Mouse (Mus musculus): ENCODE measurements around the gene Ttc32. TPM values are rescaled to one million over a fixed set of nuclear protein-coding genes. Genes with fewer than 3 reads are reported as not detected.

Ttc32 gene
- polyA plus RNA-seq, 1 experiment from 2014 or later: 35.3 TPM

DNA sequence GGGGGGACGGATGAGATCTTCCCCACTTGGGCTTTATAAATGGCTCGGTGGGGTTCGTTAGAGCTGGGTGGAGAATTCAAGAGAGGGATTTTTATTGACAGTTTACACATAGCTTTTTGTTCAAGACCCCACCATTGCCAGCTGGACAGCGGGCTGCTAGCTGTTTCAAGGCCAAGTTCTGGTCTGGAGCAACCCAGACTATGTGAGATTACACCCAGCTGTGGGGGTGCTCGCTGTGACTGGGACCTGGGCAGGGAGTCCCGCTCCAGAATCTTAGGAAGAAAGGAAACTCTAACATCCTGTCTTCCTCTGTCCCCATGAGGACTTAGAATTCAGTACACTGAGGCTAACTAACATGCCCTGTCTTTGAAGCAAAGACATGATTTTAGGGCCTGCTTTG, 33.8 kb downstream of the Ttc32 start:
- Histone ChIP-seq H3K4me2 (replicated peaks; ENCODE audit: low read depth) (no peak overlapping the region), H3K4me1 (replicated peaks; ENCODE audit: control insufficient read depth, insufficient read depth, low read length) (no peaks in the 10 kb centered on the region), H3K27ac (ENCODE audit: low read depth, low read length) (no peak overlapping the region), H3K9ac (ENCODE audit: low read depth, low read length) (no peak overlapping the region), H3K27me3 (replicated peaks; ENCODE audit: control insufficient read depth, insufficient read depth, low read length) (no peaks in the 10 kb centered on the region), H3K9me3 (ENCODE audit: control insufficient read depth) (no peaks in the 10 kb centered on the region), H3K4me3 (ENCODE audit: low read depth, low read length) (no peak overlapping the region), H3K36me3 (ENCODE audit: control insufficient read depth, insufficient read depth) (no peaks in the 10 kb centered on the region)
- 75% methylated on average over 6 of the region's 6 CpGs for WGBS
- ATAC-seq: no peak
- no peak for TF ChIP-seq CTCF (IDR thresholded peaks at IDR 0.05; ENCODE audit: low read depth)

DNA sequence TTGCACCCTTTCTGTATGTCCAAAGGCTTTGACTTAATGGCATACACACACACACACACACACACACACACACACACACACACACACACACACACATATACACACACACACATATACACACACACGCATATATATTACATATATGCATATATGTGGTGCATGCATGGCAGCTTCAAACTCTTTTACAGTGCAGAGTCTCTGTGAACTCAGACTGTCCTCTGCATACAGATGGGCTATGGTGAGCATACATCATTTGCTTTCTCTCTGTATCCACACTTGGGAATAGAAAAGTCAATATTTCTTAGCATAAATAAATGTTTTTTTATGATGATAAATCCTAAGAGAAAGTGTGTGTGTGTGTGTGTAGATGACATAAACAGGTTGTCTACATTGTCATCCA, 41.3 kb downstream of the Ttc32 start:
- WGBS: 88% methylated on average over 1 of the region's 1 CpGs
- Histone ChIP-seq H3K4me3 (ENCODE audit: low read depth, low read length) (no peak overlapping the region), H3K4me2 (replicated peaks; ENCODE audit: low read depth) (no peak overlapping the region), H3K27me3 (replicated peaks; ENCODE audit: control insufficient read depth, insufficient read depth, low read length) (no peaks in the 10 kb centered on the region), H3K27ac (ENCODE audit: low read depth, low read length) (no peak overlapping the region), H3K9ac (ENCODE audit: low read depth, low read length) (no peak overlapping the region), H3K9me3 (ENCODE audit: control insufficient read depth) (no peaks in the 10 kb centered on the region), H3K36me3 (ENCODE audit: control insufficient read depth, insufficient read depth) (no peaks in the 10 kb centered on the region), H3K4me1 (replicated peaks; ENCODE audit: control insufficient read depth, insufficient read depth, low read length) (no peaks in the 10 kb centered on the region)
- no peak for ATAC-seq
- no peak for TF ChIP-seq CTCF (IDR thresholded peaks at IDR 0.05; ENCODE audit: low read depth)

DNA sequence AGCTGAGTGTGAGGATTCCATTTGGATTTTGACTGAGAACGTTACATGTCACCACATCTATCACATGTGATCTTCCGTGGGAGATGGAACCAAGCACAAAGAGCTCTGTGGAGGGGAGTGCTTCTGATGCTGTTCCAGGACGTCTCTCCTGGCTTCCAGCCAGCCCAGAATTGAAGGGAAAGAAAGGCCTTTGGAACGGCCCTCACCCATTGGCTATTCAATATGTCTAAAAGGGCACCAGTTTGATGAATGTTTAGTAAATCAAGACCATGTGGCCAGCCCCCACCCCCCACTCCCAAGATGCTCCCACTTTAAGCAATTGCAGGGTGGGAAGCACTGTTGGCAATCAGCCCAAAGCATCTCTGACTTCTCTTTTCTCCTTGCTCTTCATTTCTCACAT, 41.7 kb downstream of the Ttc32 start:
- 44% methylated on average over 4 of the region's 4 CpGs for WGBS
- TF ChIP-seq CTCF (IDR thresholded peaks at IDR 0.05; ENCODE audit: low read depth): no peak
- no peaks in the 10 kb centered on the region for H3K36me3 ChIP-seq (ENCODE audit: control insufficient read depth, insufficient read depth)
- no peak overlapping the region for H3K9ac ChIP-seq (ENCODE audit: low read depth, low read length)
- H3K9me3 ChIP-seq (ENCODE audit: control insufficient read depth): no peaks in the 10 kb centered on the region
- no peaks in the 10 kb centered on the region for H3K4me1 ChIP-seq (replicated peaks; ENCODE audit: control insufficient read depth, insufficient read depth, low read length)
- no peak overlapping the region for H3K27ac ChIP-seq (ENCODE audit: low read depth, low read length)
- H3K27me3 ChIP-seq (replicated peaks; ENCODE audit: control insufficient read depth, insufficient read depth, low read length): no peaks in the 10 kb centered on the region
- ATAC-seq: no peak
- no peak overlapping the region for H3K4me3 ChIP-seq (ENCODE audit: low read depth, low read length)
- no peak overlapping the region for H3K4me2 ChIP-seq (replicated peaks; ENCODE audit: low read depth)

DNA sequence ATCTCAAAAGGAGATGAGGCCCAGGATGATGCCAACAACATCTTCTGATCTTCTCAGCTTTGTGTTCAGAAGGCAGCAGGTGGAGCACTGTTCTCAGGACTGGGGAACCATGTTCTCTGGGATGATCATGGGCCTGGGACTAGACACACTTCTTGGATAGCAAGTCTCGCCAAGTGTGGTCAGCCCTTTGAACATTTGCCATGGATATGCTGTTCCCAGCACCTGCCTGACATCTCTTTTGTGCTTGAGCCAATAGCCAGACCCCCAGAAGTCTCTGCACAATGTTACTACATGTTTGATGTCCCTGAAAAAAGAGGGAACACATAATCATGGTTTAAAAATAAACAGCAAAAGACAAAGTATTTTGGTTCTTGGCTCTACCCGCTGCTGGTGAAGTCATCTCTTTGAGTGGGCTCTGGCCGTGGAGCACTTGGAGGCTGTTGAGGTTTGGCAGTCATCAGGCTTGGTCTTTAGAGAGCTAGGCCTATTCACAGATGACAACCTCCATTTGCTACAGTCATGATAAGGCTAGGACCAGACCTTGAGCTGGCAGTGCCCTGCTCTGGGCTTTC, 47.8 kb downstream of the Ttc32 start:
- no peaks in the 10 kb centered on the region for H3K9me3 ChIP-seq (ENCODE audit: control insufficient read depth)
- no peaks in the 10 kb centered on the region for H3K36me3 ChIP-seq (ENCODE audit: control insufficient read depth, insufficient read depth)
- no peak overlapping the region for H3K4me3 ChIP-seq (ENCODE audit: low read depth, low read length)
- H3K4me2 ChIP-seq (replicated peaks; ENCODE audit: low read depth): no peak overlapping the region
- no peak for TF ChIP-seq CTCF (IDR thresholded peaks at IDR 0.05; ENCODE audit: low read depth)
- no peaks in the 10 kb centered on the region for H3K27me3 ChIP-seq (replicated peaks; ENCODE audit: control insufficient read depth, insufficient read depth, low read length)
- no peak overlapping the region for H3K27ac ChIP-seq (ENCODE audit: low read depth, low read length)
- no peaks in the 10 kb centered on the region for H3K4me1 ChIP-seq (replicated peaks; ENCODE audit: control insufficient read depth, insufficient read depth, low read length)
- 85% methylated on average over 3 of the region's 3 CpGs for WGBS
- H3K9ac ChIP-seq (ENCODE audit: low read depth, low read length): no peak overlapping the region
- ATAC-seq: no peak

DNA sequence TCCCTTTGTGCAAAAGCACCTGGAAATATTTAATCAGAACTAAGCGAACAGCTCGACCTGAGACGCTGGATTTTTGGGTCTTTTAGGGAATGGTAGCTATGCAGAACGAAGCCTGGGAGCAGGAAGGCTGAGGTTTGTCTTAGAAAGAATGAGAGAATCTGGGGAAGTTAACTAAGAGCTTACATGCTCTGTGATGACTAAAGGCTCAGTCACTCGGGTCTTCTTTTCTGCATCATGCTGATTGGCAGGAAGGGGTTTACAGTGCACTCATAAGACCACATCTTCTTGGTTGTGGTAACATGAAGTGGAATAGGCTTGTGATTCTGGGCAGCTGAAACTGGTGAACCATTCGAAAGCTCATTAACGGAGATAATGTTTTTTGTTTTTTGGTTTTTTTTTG, 60.4 kb downstream of the Ttc32 start:
- no peak for ATAC-seq
- Histone ChIP-seq H3K4me2 (replicated peaks; ENCODE audit: low read depth) (no peak overlapping the region), H3K4me3 (ENCODE audit: low read depth, low read length) (no peak overlapping the region), H3K4me1 (replicated peaks; ENCODE audit: control insufficient read depth, insufficient read depth, low read length) (no peaks in the 10 kb centered on the region), H3K27ac (ENCODE audit: low read depth, low read length) (no peak overlapping the region), H3K9me3 (ENCODE audit: control insufficient read depth) (no peaks in the 10 kb centered on the region), H3K27me3 (replicated peaks; ENCODE audit: control insufficient read depth, insufficient read depth, low read length) (no peaks in the 10 kb centered on the region), H3K9ac (ENCODE audit: low read depth, low read length) (no peak overlapping the region), H3K36me3 (ENCODE audit: control insufficient read depth, insufficient read depth) (no peaks in the 10 kb centered on the region)
- TF ChIP-seq CTCF (IDR thresholded peaks at IDR 0.05; ENCODE audit: low read depth): no peak
- WGBS: 69% methylated on average over 7 of the region's 7 CpGs

Other genes starting within 250 kb of the Ttc32 start
- 241 and 242 TPM in 2 replicates for gene Laptm4a, start 108.3 kb upstream of the Ttc32 start, polyA plus RNA-seq (2015; fragmentation: Nextera tagmentation; extraction: Ambion mirVana)
- not detected in 2 replicates for gene Matn3, start 82.1 kb upstream of the Ttc32 start, polyA plus RNA-seq (2015; fragmentation: Nextera tagmentation; extraction: Ambion mirVana)
- 2.5 and 2.6 TPM in 2 replicates for gene Wdr35, start 56.1 kb upstream of the Ttc32 start, polyA plus RNA-seq (2015; fragmentation: Nextera tagmentation; extraction: Ambion mirVana)